Mouse (Mus musculus): ENCODE data around the gene Col9a1. TPM values are rescaled to one million over a fixed set of nuclear protein-coding genes. Genes with fewer than 3 reads are reported as not detected.

The Col9a1 gene
- polyA plus RNA-seq, 1 experiment, result not detected

GRCm38 (mm10) chr1:24219041-24219440 lies 41.6 kb downstream of the Col9a1 start:
- H3K27me3 ChIP-seq (replicated peaks; ENCODE audit: control insufficient read depth, insufficient read depth, low read length), result no peaks in the 10 kb centered on the region; the same call in 1 of the 2 replicates
- no peaks in the 10 kb centered on the region for H3K4me1 ChIP-seq (ENCODE audit: control insufficient read depth, insufficient read depth, low read length)
- no peak overlapping the region for H3K4me3 ChIP-seq (ENCODE audit: insufficient read depth, low read depth, low read length)
- no peak for DNase-seq
- no peak overlapping the region for H3K27ac ChIP-seq (ENCODE audit: insufficient read depth, low read depth, low read length)
- H3K36me3 ChIP-seq (ENCODE audit: control insufficient read depth, insufficient read depth, low read length), result no peaks in the 10 kb centered on the region
- WGBS, result 54% methylated on average over 6 of the region's 6 CpGs
- TF ChIP-seq POLR2A (IDR thresholded peaks at IDR 0.05; ENCODE audit: low read depth, low read length) (no peak), CTCF (conservative IDR thresholded peaks at IDR 0.05; ENCODE audit: insufficient read depth, insufficient read length, low read depth, low read length) (no peak)

GRCm38 (mm10) chr1:24222231-24222630 lies 44.8 kb downstream of the Col9a1 start:
- no peaks in the 10 kb centered on the region for H3K4me1 ChIP-seq (ENCODE audit: control insufficient read depth, insufficient read depth, low read length)
- TF ChIP-seq POLR2A (IDR thresholded peaks at IDR 0.05; ENCODE audit: low read depth, low read length) (no peak), CTCF (conservative IDR thresholded peaks at IDR 0.05; ENCODE audit: insufficient read depth, insufficient read length, low read depth, low read length) (no peak)
- WGBS, result 85% methylated on average over 2 of the region's 2 CpGs
- H3K4me3 ChIP-seq (ENCODE audit: insufficient read depth, low read depth, low read length), result no peak overlapping the region
- no peak overlapping the region for H3K27ac ChIP-seq (ENCODE audit: insufficient read depth, low read depth, low read length)
- no peaks in the 10 kb centered on the region; the same call in 1 of the 2 replicates for H3K27me3 ChIP-seq (replicated peaks; ENCODE audit: control insufficient read depth, insufficient read depth, low read length)
- DNase-seq, result no peak
- H3K36me3 ChIP-seq (ENCODE audit: control insufficient read depth, insufficient read depth, low read length), result no peaks in the 10 kb centered on the region

- no peak overlapping the region for H3K27ac ChIP-seq (ENCODE audit: insufficient read depth, low read depth, low read length)
- TF ChIP-seq POLR2A (IDR thresholded peaks at IDR 0.05; ENCODE audit: low read depth, low read length), result no peak
- DNase-seq, result no peak
- H3K27me3 ChIP-seq (replicated peaks; ENCODE audit: control insufficient read depth, insufficient read depth, low read length), result no peaks in the 10 kb centered on the region; the same call in 1 of the 2 replicates
- no peaks in the 10 kb centered on the region for H3K36me3 ChIP-seq (ENCODE audit: control insufficient read depth, insufficient read depth, low read length)
- H3K4me1 ChIP-seq (ENCODE audit: control insufficient read depth, insufficient read depth, low read length), result no peaks in the 10 kb centered on the region
- no peak overlapping the region for H3K4me3 ChIP-seq (ENCODE audit: insufficient read depth, low read depth, low read length)
- 88% methylated on average over 8 of the region's 8 CpGs for WGBS
Observed at GRCm38 (mm10) chr1:24222981-24223612, 45.7 kb downstream of the Col9a1 start.

GRCm38 (mm10) chr1:24225825-24226526 lies 48.6 kb downstream of the Col9a1 start:
- Histone ChIP-seq H3K36me3 (ENCODE audit: control insufficient read depth, insufficient read depth, low read length) (no peaks in the 10 kb centered on the region), H3K27me3 (replicated peaks; ENCODE audit: control insufficient read depth, insufficient read depth, low read length) (no peaks in the 10 kb centered on the region; the same call in 1 of the 2 replicates), H3K27ac (ENCODE audit: insufficient read depth, low read depth, low read length) (no peak overlapping the region), H3K4me3 (ENCODE audit: insufficient read depth, low read depth, low read length) (no peak overlapping the region), H3K4me1 (ENCODE audit: control insufficient read depth, insufficient read depth, low read length) (no peaks in the 10 kb centered on the region)
- peak; percentile 7 for DNase-seq
- no peak for TF ChIP-seq POLR2A (IDR thresholded peaks at IDR 0.05; ENCODE audit: low read depth, low read length)
- TF ChIP-seq CTCF (conservative IDR thresholded peaks at IDR 0.05; ENCODE audit: insufficient read depth, insufficient read length, low read depth, low read length), result no peak
- 79% methylated on average over 4 of the region's 4 CpGs for WGBS

GRCm38 (mm10) chr1:24226941-24227711 lies 49.7 kb downstream of the Col9a1 start:
- no peaks in the 10 kb centered on the region; the same call in 1 of the 2 replicates for H3K27me3 ChIP-seq (replicated peaks; ENCODE audit: control insufficient read depth, insufficient read depth, low read length)
- DNase-seq, result peak; percentile 35
- WGBS, result 83% methylated on average over 6 of the region's 6 CpGs

GRCm38 (mm10) chr1:24229552-24229951 lies 52.1 kb downstream of the Col9a1 start:
- no peak overlapping the region for H3K27ac ChIP-seq (ENCODE audit: insufficient read depth, low read depth, low read length)
- H3K36me3 ChIP-seq (ENCODE audit: control insufficient read depth, insufficient read depth, low read length), result no peaks in the 10 kb centered on the region
- DNase-seq, result no peak
- TF ChIP-seq POLR2A (IDR thresholded peaks at IDR 0.05; ENCODE audit: low read depth, low read length) (no peak), CTCF (conservative IDR thresholded peaks at IDR 0.05; ENCODE audit: insufficient read depth, insufficient read length, low read depth, low read length) (no peak)
- no peaks in the 10 kb centered on the region for H3K4me1 ChIP-seq (ENCODE audit: control insufficient read depth, insufficient read depth, low read length)
- 96% methylated on average over 1 of the region's 1 CpGs for WGBS
- no peaks in the 10 kb centered on the region for H3K27me3 ChIP-seq (replicated peaks; ENCODE audit: control insufficient read depth, insufficient read depth, low read length)
- no peak overlapping the region for H3K4me3 ChIP-seq (ENCODE audit: insufficient read depth, low read depth, low read length)

More at GRCm38 (mm10) chr1:24226941-24227711, 49.7 kb downstream of the Col9a1 start:
- Histone ChIP-seq H3K36me3 (ENCODE audit: control insufficient read depth, insufficient read depth, low read length) (no peaks in the 10 kb centered on the region), H3K4me3 (ENCODE audit: insufficient read depth, low read depth, low read length) (no peak overlapping the region), H3K4me1 (ENCODE audit: control insufficient read depth, insufficient read depth, low read length) (no peaks in the 10 kb centered on the region), H3K27ac (ENCODE audit: insufficient read depth, low read depth, low read length) (no peak overlapping the region)
- TF ChIP-seq CTCF (conservative IDR thresholded peaks at IDR 0.05; ENCODE audit: insufficient read depth, insufficient read length, low read depth, low read length) (no peak), POLR2A (IDR thresholded peaks at IDR 0.05; ENCODE audit: low read depth, low read length) (no peak)

- no peak for TF ChIP-seq POLR2A (IDR thresholded peaks at IDR 0.05; ENCODE audit: low read depth, low read length)
- TF ChIP-seq CTCF (conservative IDR thresholded peaks at IDR 0.05; ENCODE audit: insufficient read depth, insufficient read length, low read depth, low read length), result no peak
- no peak for DNase-seq
- WGBS, result 27% methylated on average over 8 of the region's 8 CpGs
- Histone ChIP-seq H3K4me3 (ENCODE audit: insufficient read depth, low read depth, low read length) (no peak overlapping the region), H3K4me1 (ENCODE audit: control insufficient read depth, insufficient read depth, low read length) (no peaks in the 10 kb centered on the region), H3K27ac (ENCODE audit: insufficient read depth, low read depth, low read length) (no peak overlapping the region), H3K36me3 (ENCODE audit: control insufficient read depth, insufficient read depth, low read length) (no peaks in the 10 kb centered on the region), H3K27me3 (replicated peaks; ENCODE audit: control insufficient read depth, insufficient read depth, low read length) (no peaks in the 10 kb centered on the region)
Observed at GRCm38 (mm10) chr1:24230428-24230827, 53.0 kb downstream of the Col9a1 start.
